Mouse (Mus musculus) thymus, postnatal 10 days (tissue): ENCODE measurements around the gene Abhd14a.

Experiments
- DNase-seq, 2 experiments: peaks; one replicate each; pipeline ENCODE4 v3.0.0; 2021; ENCODE audit warnings: low spot score in 2 of 2

Gene Abhd14a

GRCm38 (mm10) chr9:106469317-106469716, 21.8 kb upstream of the Abhd14a start:
- no peak for DNase-seq

DNA sequence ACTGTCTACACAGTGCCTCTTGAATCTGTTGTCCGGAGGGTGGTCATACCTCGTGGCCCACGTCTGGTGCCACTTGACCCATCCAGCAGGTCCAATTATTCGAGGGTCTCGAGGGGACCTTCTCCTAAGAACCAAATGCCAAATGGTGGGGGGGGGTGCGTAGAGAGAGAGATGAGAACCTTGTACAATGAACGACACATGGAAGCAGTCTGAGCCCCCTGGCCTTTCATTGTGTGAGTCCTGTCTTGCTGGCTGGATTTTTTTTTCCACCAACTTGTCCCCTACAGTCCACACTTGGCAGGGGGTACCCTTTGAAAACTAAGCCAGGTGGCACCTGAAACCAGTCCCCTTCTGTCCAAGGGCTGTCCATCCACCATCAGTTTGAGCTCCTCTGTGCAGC, 20.3 kb upstream of the Abhd14a start:
- DNase-seq, result no peak

DNA sequence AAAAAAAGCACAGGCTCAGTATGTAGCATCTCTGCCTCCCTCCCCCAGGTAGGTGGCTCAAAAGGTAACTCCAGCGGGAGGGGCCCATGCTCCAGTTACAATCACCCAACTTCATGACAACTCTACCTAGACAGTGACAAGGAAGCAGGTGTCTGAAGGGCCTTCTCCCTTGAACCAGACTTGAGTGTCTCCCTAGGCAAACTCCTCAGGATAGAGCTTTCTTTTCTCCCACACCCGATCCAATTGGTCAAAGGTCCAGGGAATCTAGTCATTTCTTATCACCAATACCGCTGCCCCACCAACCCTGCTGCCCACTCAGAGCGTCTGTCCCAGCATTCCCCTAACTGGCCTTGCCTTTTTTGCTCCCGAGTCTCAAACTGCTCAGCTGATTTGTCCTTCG, 19.2 kb upstream of the Abhd14a start:
- DNase-seq, result no peak

DNA sequence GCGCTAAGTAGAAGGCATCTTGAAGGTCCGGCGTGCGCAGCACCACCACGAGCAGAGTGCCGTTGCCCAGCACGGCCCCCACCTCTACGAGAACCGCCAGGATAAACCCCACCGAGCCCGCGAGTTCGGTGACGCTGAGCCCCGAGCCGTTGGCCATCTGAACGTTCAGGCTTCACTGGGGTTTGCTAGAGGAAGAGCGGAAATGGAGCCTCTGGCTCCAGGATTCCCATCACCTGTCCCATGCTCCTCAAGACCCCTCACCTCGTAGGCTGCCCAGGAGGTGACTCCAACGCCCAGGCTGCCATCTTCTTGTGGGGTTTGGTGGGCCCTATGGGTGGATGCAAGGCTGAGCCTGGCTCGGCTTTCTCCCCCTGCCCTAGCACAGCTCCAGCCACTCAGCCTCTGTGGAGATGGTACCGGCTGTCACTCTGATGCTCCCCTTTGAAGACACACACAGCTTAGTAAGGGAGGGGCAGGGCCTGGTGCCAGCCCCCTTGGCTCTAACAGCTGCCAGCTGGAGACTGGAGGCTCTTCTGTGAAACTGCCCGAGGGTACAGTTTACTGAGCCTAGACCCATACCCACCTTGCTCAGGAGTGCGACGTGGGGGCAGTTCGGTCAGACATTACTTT, 18.2 kb upstream of the Abhd14a start, which contains the start of gene Gpr62:
Gpr62 (minus strand) TSS at position 368 of the 630 bp plus-strand sequence.
- DNase-seq, result no peak

- DNase-seq, result no peak
Observed at GRCm38 (mm10) chr9:106464751-106465541, 17.5 kb upstream of the Abhd14a start.

GRCm38 (mm10) chr9:106463122-106464063, 15.9 kb upstream of the Abhd14a start:
- no peak for DNase-seq

GRCm38 (mm10) chr9:106462430-106462800, 14.9 kb upstream of the Abhd14a start:
- no peak for DNase-seq

DNA sequence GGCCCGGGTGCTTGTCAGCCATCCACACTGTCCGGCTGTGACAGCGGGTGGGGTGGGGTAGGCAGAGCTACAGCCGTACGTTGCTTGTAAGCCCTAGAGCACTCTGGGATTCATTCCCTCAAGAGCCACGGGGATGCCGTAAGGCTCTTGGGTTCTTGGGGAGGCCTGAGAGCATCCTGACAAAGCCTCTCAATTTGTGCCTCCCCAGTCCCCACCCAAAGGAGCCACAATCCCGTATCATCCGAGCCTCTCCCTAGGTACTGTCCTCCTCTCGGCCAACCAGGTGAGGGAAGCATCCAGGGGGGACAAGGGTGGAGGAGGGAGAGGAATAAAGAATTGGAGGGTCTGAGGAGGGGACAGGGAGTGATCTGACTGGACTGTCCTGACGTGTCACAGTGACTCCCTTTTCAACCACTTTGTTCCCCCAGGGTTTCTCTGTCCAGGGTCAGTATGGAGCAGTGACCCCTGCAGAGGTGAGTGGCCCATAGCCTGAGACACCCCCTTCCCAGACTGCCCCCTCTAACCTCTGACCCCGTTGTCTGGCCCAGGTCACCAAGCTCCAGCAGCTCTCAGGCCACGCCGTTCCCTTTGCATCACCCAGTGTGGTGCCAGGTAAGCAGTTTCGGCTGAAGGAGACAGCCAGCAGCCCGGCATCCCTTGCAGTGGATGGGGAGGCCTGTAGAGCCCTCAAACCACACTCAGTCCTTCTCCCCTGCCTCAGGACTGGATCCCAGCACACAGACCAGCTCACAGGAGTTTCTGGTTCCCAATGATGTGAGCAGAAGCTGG, 14.4 kb upstream of the Abhd14a start:
- no peak for DNase-seq

- no peak for DNase-seq
Observed at GRCm38 (mm10) chr9:106461026-106461415, 13.5 kb upstream of the Abhd14a start.

DNA sequence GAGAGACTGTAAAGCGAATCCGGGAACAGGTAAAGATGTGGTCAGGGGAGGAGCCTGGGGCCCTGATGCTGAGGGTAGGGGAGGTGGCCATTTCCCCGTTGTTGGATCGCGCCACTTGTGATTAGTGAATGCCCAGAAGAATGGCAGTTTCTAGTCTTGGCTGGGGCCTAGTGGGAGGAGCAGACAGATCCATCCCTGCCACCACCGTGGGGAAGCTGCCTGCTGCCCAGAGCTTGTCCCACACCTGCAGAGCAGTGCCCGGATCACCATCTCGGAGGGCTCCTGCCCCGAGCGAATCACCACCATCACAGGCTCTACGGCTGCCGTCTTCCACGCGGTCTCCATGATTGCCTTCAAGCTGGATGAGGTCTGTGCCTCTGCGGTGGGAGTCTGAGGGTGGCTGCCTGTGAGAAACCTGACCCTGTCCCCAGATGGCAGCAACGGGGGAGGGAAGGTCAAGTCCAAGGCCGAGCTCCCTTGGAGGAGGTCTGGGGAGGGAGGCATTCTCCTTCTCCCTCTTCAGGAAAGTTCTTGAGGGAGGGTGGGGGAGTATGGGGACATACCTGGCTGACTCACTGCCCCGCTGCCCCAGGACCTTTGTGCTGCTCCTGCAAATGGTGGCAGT, 13.0 kb upstream of the Abhd14a start:
- no peak for DNase-seq

GRCm38 (mm10) chr9:106459946-106460345, 12.5 kb upstream of the Abhd14a start:
- DNase-seq, result no peak

DNA sequence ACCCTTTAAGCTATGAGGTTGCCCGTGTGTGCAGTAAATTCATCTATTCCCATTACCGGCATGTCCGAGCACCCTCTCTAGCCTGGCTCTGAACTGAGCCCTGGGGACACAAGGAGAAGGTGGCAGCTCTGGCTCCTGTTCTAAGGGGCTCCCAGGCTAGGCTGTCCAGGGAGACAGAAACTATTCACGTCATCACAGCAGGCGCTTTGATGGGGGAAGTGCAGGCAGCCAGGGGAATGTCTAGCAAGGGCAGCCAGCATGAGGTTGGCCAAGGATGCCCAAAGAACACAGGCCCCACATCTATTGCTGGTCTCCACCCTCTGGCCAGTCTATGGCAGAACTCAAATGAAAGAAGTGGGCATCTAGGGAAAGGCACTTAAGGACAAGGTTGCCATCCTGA, 10.4 kb upstream of the Abhd14a start:
- no peak for DNase-seq

DNA sequence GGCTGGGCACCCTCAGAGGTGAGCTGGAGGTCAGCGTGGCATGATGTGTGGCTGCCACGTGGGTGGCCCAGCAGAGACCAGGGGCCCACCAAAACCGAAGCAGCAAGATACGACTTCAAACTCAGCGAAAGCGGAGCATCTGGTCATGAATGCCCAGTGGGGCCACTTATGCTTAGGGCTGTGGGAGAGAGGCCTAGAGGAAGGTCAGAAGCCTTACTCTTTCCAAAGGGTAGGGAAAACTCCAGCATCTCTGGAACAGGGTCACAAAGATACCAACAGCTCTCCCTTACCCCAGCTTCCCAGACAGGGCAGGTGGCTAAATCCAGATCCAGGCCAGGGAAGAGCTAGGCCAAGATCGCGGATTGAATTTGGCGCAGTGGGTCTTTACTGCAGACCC, 9.7 kb upstream of the Abhd14a start:
- DNase-seq, result no peak

DNA sequence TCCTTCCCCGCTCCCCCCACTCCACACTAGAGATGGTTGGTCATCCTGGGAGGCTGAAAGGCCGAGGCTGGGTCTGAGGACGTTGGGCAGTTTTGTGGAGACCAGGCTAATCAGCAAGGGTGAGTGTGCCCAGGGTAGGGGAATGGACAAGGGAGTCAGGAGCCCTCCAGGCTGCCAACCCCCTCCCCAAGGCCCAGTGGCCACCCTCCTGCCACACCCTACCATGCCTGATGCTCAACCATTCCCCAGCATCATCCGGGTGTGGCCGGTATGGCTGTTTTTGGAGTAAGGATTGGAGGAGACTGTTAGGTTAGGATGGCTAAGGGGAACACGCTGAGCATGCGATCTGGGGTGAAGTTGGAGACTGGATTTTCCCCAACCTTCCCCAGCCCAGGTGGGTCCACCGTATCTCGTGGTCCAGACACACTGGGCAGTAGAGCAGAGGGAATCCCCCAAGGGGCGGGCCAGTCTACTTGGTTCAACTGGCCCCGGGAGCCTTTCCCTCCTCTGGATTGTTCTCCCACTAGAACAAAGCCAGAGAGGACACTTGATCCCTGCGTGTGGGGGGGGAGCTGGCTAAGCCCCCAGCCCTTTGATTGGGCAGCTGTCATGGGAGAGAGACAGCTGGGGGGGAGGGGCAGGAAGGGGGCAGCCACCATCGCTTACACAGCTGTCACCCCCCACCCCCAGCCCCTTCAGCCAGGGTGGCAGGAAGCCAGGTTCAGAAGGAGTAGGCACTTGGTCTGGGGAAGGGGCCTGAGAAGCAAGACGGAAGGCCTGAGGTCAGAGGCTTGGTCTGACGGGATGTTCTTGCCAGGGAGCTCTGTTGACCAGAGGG, 9.1 kb upstream of the Abhd14a start:
- DNase-seq, result no peak

DNA sequence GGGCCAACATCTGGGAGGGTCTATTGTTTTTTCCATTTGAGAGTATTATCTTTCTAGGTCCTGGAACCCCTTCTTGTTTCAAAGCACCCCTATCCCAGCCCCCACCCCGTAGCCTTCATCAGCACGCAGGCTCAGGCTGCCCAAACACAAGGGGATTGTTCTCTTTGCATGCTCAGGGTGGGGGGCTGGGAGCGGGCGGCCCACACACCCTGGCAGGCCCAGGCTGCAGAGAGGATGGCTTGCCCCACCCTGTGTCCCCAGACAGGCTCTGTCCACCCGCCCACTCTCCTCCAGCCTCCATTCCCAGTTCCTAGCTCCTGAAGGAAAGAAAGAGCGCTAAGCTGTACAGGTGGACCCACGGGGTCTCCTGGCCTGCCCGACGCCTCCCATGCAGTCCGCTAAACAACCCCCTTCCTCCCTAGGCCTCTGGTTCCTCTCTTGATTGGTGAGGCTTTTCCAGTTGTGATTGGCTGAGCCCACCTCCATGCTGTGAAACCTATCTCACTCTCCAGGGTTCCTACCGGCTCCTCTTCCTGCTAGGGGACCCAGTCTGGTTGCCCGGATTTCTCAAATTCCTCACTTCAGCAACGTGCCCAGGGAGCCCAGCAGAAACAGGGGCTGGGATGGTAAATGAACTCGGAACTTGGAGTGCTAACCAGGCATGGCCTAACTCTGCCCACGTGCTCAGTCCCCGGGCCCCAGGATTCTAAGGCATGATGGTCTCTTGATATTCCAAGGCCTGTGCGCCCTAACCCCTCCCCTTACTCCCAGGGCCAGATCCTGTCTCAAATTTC, 7.6 kb upstream of the Abhd14a start:
- DNase-seq, result no peak

DNA sequence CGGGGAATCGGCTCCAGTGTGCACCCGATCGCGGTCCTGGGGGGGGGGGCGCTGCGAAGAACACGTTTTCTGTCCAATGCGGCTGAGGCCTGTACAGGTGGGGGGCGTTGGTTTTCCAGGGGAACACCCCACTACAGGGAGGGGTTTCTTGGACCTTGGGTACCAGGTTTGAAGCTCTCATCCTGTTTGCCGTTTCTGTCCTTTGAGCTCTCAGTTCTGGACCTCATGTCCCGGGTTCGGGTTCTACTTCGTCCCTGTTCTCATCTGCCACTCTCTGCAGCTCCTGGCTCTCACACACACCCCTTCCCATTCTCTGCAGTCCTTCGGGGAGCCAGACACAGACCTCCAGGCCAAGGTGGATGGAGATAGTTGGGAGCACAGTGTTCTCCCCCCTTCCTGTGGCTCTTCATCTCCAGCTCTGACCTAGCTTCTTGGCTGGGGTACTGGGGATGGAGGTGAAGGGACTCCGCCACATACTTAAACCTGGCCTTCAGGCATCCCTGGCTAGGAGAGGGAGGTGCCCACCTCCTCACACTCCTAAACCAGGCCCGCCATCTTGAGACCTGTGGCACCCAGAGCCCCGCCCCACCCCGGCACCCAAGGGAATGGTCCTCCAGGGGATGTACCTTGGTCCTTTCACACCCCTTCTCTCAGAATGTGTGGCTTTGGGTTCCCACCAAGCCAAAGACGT, 6.7 kb upstream of the Abhd14a start:
- no peak for DNase-seq

DNA sequence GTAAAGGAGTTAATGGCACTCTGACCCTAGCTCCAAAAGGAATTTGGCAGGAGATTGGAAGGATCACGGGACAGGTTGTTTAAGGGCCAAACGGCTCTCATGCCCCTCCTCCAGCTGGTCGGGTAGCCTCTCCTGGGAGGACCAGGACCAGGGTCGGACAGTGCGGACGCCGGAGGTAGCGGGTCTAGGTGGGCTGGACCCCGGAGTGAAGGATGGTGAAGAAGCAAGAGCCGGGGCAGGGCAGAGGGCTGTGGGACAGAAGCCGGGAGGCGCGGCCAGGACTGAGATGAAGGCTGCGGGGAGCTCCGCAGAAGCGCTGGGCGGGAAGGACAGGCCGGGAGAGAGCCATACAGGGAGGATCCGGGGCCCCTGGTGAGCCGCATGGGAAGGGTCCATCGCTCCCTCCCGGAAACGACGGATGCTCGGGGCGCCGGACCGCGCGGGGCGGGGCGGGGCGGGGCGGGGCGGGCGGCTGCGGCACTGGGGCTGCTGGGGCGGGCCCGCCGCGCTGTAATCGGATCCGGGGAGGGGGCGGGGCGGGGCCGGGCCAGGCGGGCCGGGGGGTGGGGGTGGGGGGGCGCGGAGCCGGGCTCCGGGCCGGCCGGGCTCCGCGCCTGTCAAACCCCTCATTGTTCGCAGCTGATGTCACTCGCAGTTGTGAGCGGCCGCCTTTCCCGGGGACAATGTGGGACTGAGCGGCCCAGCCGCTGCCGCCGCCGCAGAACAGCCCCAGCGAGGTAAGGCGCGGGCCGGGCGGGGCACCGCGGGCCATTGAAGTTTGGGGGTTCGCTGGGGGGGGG, 6.0 kb upstream of the Abhd14a start, which contains the start of gene Pcbp4:
Pcbp4 (plus strand) TSS at position 21 of the 800 bp plus-strand sequence.
- no peak for DNase-seq

DNA sequence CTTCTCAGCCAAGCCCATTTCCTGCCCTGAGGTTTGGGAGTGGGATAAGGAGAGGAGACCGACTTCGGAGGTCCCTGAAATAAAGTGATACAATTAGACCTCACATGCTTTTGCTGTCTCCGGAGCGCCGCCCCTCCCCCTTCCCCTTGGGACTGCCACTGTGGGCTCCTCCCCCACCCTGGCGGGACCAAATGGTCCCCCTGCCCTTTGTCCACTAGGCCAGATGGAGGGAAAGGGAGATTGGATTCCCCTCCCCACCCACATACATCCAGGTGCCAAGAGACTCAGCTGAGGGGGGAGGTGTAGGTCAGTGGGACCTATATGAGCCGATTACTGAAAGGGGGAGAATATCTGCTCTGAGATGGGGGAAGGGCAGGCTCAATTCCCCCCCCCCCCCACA, 5.3 kb upstream of the Abhd14a start:
- no peak for DNase-seq
